Mouse (Mus musculus) hindbrain, embryonic 13.5 days (tissue): ENCODE data around the gene Apba1. TPM values are rescaled to one million over a fixed set of nuclear protein-coding genes. Genes with fewer than 3 reads are reported as not detected.

Experiments
- polyA plus RNA-seq: library from polyadenylated mRNA; unstranded; fragments of >200 nt; fragmentation: Nextera tagmentation; extraction: Ambion mirVana; gene quantifications from 2 replicates; pipeline ENCODE4 v1.2.1, GENCODE M21; 2015

Gene Apba1
- polyA plus RNA-seq, 1 experiment from 2014 or later = 7.3 TPM

Other genes starting within 250 kb of the Apba1 start
- 1.4 and 2.5 TPM in 2 replicates for gene 1700028P14Rik, start 106.1 kb upstream of the Apba1 start, polyA plus RNA-seq
- 4.0 and 4.5 TPM in 2 replicates for gene Ptar1, start 71.5 kb upstream of the Apba1 start, polyA plus RNA-seq